Mouse (Mus musculus): ENCODE measurements around the gene Plgrkt. TPM values are rescaled to one million over a fixed set of nuclear protein-coding genes. Genes with fewer than 3 reads are reported as not detected.
"Not testable (repeated sequence)": the region's sequence is repeated elsewhere in the genome, so short reads cannot be mapped to it uniquely, and the experiment has no call there.

Gene Plgrkt
- 54.0 and 56.2 TPM in 2 replicates for polyA plus RNA-seq (2014; fragmentation: Nextera tagmentation; extraction: Ambion mirVana)

DNA sequence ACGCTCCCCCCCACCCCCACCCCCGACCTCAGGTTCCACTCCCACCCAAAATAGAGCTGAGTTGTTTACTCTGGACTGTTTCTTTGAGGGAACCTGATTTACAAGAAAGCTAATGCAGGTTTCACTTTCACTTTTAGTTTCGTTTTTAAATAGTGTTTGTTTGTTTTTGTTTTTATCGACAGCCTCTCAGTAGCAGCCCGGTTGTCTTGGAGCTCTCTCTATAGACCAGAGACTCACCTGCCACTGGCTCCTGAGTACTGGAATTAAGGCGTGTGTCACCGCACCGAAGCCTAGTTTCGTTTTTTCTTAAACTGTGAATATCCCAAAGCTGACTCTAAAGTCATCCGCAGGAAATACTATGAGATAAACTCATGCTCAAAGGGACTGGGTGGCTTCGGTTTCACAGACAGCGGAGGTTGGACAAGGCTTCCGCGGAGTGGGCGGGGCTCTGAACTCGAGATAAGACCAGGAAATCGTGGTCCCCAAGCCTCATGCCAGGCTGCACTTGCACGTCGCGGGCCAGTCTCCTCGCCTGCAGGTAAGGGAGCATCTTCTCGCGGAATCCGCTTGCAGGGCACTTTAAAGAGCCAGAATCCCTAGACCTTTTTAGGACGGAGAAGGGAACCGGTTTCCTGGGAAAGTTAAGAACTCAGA, at the start of gene Plgrkt, which contains the start of gene Cd274:
TSS of gene Plgrkt (minus strand) at position 422 of the 654 bp plus-strand sequence.
TSS of gene Cd274 (plus strand) at position 487 of the 654 bp plus-strand sequence.
- Histone ChIP-seq H3K36me3 (ENCODE audit: control insufficient read depth, insufficient read depth, low read length) (no peaks in the 10 kb centered on the region), H3K4me1 (replicated peaks; ENCODE audit: control insufficient read depth, insufficient read depth, low read length) (peaks cover 13% of the 10 kb centered on the region), H3K9me3 (ENCODE audit: control insufficient read depth, low read length) (no peaks in the 10 kb centered on the region), H3K27me3 (replicated peaks; ENCODE audit: control insufficient read depth, insufficient read depth, low read length) (no peaks in the 10 kb centered on the region), H3K27ac (ENCODE audit: low read depth, low read length) (peak within 1 kb of the TSS; percentile 46; the same call in 1 of the 2 replicates), H3K9ac (ENCODE audit: low read depth, low read length) (peak within 1 kb of the TSS; percentile 66), H3K4me2 (peak within 1 kb of the TSS; percentile 68), H3K4me3 (ENCODE audit: low read depth, low read length) (peak within 1 kb of the TSS; percentile 66)
- ATAC-seq (replicated peaks; ENCODE audit: low FRiP score): peak; percentile 93
- peak; percentile 82 for DNase-seq (ENCODE audit: low spot score)
- WGBS: 3% methylated on average over 26 of the region's 26 CpGs

DNA sequence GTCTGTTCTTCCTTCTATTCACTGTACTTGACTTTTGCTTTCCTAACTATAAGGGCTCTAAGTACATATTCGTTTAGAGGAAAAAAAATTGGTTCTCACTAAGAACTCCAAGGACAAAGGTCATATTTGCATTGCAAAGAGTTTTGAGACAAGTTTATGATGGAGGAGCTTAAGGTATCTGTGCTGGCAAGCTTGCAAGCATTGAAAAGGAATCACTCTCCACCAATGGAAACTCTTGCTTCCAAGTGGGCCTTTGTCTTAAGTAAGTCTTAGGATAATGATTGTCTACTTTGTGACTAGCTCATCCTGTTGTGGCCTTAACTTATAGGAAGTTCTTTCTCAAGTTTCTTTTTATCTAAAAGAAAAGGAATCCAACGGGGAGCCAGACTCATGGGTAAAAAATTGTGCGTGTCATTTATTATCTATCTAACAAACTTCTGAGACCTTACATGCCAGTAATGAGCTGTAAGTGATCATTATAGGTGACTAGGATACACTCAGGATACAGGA, 49.3 kb upstream of the Plgrkt start:
- H3K4me2 ChIP-seq: no peak overlapping the region
- H3K27ac ChIP-seq (ENCODE audit: low read depth, low read length): no peak overlapping the region
- ATAC-seq (replicated peaks; ENCODE audit: low FRiP score) (no peak), DNase-seq (ENCODE audit: low spot score) (no peak)
- no peaks in the 10 kb centered on the region for H3K27me3 ChIP-seq (replicated peaks; ENCODE audit: control insufficient read depth, insufficient read depth, low read length)
- no peaks in the 10 kb centered on the region for H3K36me3 ChIP-seq (ENCODE audit: control insufficient read depth, insufficient read depth, low read length)
- no peak overlapping the region for H3K9ac ChIP-seq (ENCODE audit: low read depth, low read length)
- no peak overlapping the region for H3K4me3 ChIP-seq (ENCODE audit: low read depth, low read length)
- peaks cover 22% of the 10 kb centered on the region for H3K4me1 ChIP-seq (replicated peaks; ENCODE audit: control insufficient read depth, insufficient read depth, low read length)
- 48% methylated on average over 3 of the region's 3 CpGs for WGBS
- H3K9me3 ChIP-seq (ENCODE audit: control insufficient read depth, low read length): no peaks in the 10 kb centered on the region

DNA sequence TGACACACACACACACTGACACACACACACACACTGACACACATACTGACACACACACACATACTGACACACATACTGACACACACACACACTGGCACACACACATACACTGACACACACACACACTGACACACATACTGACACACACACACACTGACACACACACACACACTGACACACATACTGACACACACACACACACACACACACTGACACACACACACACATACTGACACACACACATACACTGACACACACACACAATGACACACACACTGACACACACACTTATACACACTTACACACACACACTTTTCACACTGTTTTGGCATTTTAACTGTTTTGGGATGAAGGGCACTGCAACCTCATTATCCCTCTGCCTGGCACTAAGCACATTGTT, 47.7 kb upstream of the Plgrkt start:
- not testable (repeated sequence) for H3K9ac ChIP-seq (ENCODE audit: low read depth, low read length); H3K27me3 ChIP-seq (replicated peaks; ENCODE audit: control insufficient read depth, insufficient read depth, low read length); H3K4me2 ChIP-seq; ATAC-seq (replicated peaks; ENCODE audit: low FRiP score); H3K36me3 ChIP-seq (ENCODE audit: control insufficient read depth, insufficient read depth, low read length); H3K9me3 ChIP-seq (ENCODE audit: control insufficient read depth, low read length); DNase-seq (ENCODE audit: low spot score); H3K4me3 ChIP-seq (ENCODE audit: low read depth, low read length); H3K27ac ChIP-seq (ENCODE audit: low read depth, low read length)
- H3K4me1 ChIP-seq (replicated peaks; ENCODE audit: control insufficient read depth, insufficient read depth, low read length): peaks cover 17% of the 10 kb centered on the region

DNA sequence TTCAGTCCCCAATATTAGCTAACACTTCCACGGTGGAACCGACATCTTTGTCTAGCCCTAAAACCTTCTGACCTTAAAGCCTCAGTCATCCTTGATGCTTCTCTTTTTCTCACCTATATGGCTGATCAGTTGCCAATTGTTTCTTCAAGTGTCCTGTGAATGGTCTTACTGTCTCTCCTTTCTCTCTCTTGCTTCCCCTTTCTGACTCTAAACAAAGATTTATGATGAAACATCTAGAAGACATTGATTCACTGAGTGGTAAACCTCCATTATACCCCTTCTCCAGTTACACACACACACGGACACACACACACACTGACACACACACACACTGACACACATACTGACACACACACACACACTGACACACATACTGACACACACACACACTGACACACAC, 47.3 kb upstream of the Plgrkt start:
- H3K36me3 ChIP-seq (ENCODE audit: control insufficient read depth, insufficient read depth, low read length): no peaks in the 10 kb centered on the region
- DNase-seq (ENCODE audit: low spot score) (no peak), ATAC-seq (replicated peaks; ENCODE audit: low FRiP score) (no peak)
- no peak overlapping the region for H3K4me3 ChIP-seq (ENCODE audit: low read depth, low read length)
- WGBS: 81% methylated on average over 3 of the region's 3 CpGs
- no peak overlapping the region for H3K9ac ChIP-seq (ENCODE audit: low read depth, low read length)
- H3K9me3 ChIP-seq (ENCODE audit: control insufficient read depth, low read length): no peaks in the 10 kb centered on the region
- H3K27ac ChIP-seq (ENCODE audit: low read depth, low read length): no peak overlapping the region
- peaks cover 16% of the 10 kb centered on the region for H3K4me1 ChIP-seq (replicated peaks; ENCODE audit: control insufficient read depth, insufficient read depth, low read length)
- no peaks in the 10 kb centered on the region for H3K27me3 ChIP-seq (replicated peaks; ENCODE audit: control insufficient read depth, insufficient read depth, low read length)
- H3K4me2 ChIP-seq: no peak overlapping the region

DNA sequence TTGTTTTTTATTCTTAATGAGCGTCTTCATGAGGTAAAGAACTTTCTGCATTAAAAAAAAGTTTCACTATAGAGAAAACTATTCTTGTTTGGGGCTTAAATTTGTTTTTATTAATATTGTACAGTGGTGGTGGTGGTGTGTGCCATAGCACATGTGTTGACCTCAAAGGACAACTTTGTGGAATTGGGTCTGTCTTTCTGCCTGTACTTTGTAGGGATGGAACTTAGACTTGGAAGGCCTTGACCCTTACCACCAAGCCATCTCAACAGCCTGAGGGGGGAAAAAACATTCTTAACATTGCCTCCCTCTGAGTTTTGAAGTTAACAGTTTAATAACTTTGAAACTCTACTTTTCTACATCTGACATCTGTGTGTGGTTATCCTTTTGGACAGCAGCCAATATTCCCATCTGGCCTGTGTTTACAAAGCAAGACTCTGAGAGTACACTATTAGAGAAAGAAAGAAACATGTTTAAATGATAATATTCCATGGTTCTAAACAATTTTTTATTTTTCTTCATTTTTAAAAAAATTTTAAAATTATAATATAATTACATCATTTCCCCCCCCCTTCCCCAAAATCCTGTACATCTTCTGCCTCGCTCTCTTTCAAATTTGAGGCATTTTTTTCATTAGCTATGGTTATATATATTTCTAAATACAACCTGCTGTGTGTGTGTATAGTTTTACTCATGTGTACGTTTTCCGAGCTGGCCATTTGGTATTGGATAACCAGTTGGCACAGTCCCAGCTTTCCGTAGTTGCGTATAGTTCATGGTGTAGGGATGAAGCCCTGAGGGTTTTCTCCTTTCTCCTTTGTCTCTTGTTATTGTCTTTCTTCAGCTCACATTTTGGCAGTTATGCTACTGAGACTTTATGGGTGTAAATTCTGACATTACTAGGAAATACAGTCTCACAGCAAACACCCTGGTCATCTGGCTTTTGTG, 45.6 kb upstream of the Plgrkt start:
- DNase-seq (ENCODE audit: low spot score): no peak
- Histone ChIP-seq H3K27ac (ENCODE audit: low read depth, low read length) (no peak overlapping the region), H3K9ac (ENCODE audit: low read depth, low read length) (no peak overlapping the region), H3K4me1 (replicated peaks; ENCODE audit: control insufficient read depth, insufficient read depth, low read length) (peaks cover 4% of the 10 kb centered on the region), H3K9me3 (ENCODE audit: control insufficient read depth, low read length) (no peaks in the 10 kb centered on the region), H3K36me3 (ENCODE audit: control insufficient read depth, insufficient read depth, low read length) (no peaks in the 10 kb centered on the region), H3K27me3 (replicated peaks; ENCODE audit: control insufficient read depth, insufficient read depth, low read length) (no peaks in the 10 kb centered on the region), H3K4me2 (no peak overlapping the region), H3K4me3 (ENCODE audit: low read depth, low read length) (no peak overlapping the region)
- 82% methylated on average over 6 of the region's 6 CpGs for WGBS
- ATAC-seq (replicated peaks; ENCODE audit: low FRiP score): no peak

DNA sequence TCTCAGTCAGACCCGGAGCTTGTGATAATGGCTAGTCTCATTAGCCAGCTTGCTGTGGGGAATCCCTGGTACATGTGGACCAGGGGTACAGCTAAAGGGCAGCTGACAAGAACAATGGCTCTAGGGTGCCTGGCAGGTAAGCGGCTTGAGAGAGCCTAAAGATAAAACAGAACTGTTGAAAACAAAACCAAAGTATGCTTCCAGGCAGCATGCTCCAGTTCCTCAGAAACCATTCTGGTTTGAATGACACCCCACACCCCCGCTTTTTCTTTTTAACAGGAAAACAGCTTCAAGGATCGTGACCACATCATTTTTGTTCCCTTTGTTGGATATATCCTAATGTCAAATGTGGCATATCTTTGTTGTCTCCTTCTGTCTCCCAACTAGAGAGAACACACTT, 43.4 kb upstream of the Plgrkt start, which contains the start of gene Pdcd1lg2:
TSS of gene Pdcd1lg2 (plus strand) at position 301 of the 400 bp plus-strand sequence.
- ATAC-seq (replicated peaks; ENCODE audit: low FRiP score) (no peak), DNase-seq (ENCODE audit: low spot score) (no peak)
- Histone ChIP-seq H3K36me3 (ENCODE audit: control insufficient read depth, insufficient read depth, low read length) (no peaks in the 10 kb centered on the region), H3K4me3 (ENCODE audit: low read depth, low read length) (no peak within 1 kb of the TSS), H3K27me3 (replicated peaks; ENCODE audit: control insufficient read depth, insufficient read depth, low read length) (no peaks in the 10 kb centered on the region), H3K9me3 (ENCODE audit: control insufficient read depth, low read length) (no peaks in the 10 kb centered on the region), H3K27ac (ENCODE audit: low read depth, low read length) (no peak within 1 kb of the TSS), H3K4me2 (no peak within 1 kb of the TSS), H3K9ac (ENCODE audit: low read depth, low read length) (no peak within 1 kb of the TSS), H3K4me1 (replicated peaks; ENCODE audit: control insufficient read depth, insufficient read depth, low read length) (no peaks in the 10 kb centered on the region)
- WGBS: 73% methylated on average over 4 of the region's 4 CpGs

DNA sequence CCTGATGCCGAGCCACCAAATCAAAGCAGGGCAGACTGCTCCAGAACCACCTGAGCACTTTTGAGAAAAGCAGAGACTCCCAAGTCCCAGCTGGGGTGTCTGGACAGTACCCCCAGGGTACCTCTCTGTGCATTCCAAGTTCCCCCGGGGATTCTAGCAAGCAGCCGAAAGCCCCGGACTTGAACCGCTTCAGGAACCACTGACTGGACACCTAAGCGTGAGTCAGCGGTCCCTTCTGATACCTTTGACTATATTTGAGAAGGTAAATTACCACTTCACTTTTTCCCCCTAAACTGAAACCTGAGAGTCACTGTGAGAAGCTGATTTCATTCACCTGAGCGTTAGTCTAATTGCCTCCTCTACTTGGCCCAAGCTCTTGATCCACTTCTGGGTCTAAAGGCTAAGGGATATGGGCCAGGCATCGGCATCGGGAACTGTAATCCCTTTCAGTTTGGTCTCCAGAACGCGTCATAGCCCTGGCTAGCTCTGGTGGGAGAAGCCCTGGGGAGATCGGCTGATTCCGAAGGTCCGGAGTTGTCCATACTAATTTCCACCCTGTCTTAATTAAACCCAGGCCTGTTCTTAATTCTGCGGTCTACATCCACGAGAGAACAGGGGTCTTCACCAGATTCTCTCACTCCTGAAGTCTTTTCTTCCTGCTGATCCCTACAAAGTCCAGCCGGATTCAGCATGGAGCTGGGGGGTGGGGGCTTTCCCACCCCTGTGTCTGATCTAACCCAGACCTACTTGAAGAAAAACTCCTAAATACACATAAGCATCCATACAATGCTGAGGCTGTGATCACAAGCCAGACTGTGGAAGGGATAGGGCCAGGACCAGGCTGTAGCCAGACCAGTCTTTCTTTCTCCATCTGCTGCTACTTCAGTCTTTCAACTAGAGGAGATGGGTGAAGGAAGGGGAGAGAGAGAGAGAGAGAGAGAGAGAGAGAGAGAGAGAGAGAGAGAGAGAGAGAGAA, 39.1 kb upstream of the Plgrkt start:
- H3K9me3 ChIP-seq (ENCODE audit: control insufficient read depth, low read length): no peaks in the 10 kb centered on the region
- no peak overlapping the region for H3K27ac ChIP-seq (ENCODE audit: low read depth, low read length)
- WGBS: 85% methylated on average over 18 of the region's 18 CpGs
- H3K36me3 ChIP-seq (ENCODE audit: control insufficient read depth, insufficient read depth, low read length): no peaks in the 10 kb centered on the region
- no peak for ATAC-seq (replicated peaks; ENCODE audit: low FRiP score)
- no peaks in the 10 kb centered on the region for H3K4me1 ChIP-seq (replicated peaks; ENCODE audit: control insufficient read depth, insufficient read depth, low read length)
- no peak overlapping the region for H3K4me3 ChIP-seq (ENCODE audit: low read depth, low read length)
- H3K27me3 ChIP-seq (replicated peaks; ENCODE audit: control insufficient read depth, insufficient read depth, low read length): no peaks in the 10 kb centered on the region
- H3K9ac ChIP-seq (ENCODE audit: low read depth, low read length): no peak overlapping the region
- no peak for DNase-seq (ENCODE audit: low spot score)
- H3K4me2 ChIP-seq: no peak overlapping the region

DNA sequence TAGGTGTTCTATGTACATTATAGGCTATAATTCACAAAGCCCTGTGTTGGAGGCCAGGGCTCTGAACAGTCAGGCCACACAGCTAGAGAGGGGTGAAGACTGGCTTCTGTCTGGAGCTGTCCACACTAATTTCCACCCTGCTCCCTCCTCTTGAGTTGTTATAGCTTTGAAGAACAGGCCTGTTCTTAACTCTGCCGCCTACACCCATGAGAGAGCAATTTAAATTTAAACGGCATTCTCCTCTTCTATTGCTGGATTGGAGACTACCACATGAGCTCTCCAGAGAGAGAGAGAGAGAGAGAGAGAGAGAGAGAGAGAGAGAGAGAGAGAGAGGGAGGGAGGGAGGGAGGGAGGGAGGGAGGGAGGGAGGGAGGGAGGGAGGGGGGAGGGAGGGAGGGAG, 38.2 kb upstream of the Plgrkt start:
- DNase-seq (ENCODE audit: low spot score): no peak
- Histone ChIP-seq H3K9me3 (ENCODE audit: control insufficient read depth, low read length) (no peaks in the 10 kb centered on the region), H3K4me1 (replicated peaks; ENCODE audit: control insufficient read depth, insufficient read depth, low read length) (no peaks in the 10 kb centered on the region; the same call in 1 of the 2 replicates), H3K4me2 (no peak overlapping the region), H3K27me3 (replicated peaks; ENCODE audit: control insufficient read depth, insufficient read depth, low read length) (no peaks in the 10 kb centered on the region), H3K9ac (ENCODE audit: low read depth, low read length) (no peak overlapping the region), H3K27ac (ENCODE audit: low read depth, low read length) (no peak overlapping the region), H3K36me3 (ENCODE audit: control insufficient read depth, insufficient read depth, low read length) (no peaks in the 10 kb centered on the region), H3K4me3 (ENCODE audit: low read depth, low read length) (no peak overlapping the region)
- WGBS: 51% methylated on average over 2 of the region's 2 CpGs
- no peak for ATAC-seq (replicated peaks; ENCODE audit: low FRiP score)

Data from liver, embryonic 11.5 days (tissue).